Mouse (Mus musculus) MEL (cell line): ENCODE measurements around the gene Apc2. TPM values are rescaled to one million over a fixed set of nuclear protein-coding genes. Genes with fewer than 3 reads are reported as not detected.

ENCODE experiments used
- DNase-seq: peaks from one replicate; pipeline ENCODE4 v3.0.0; 2011; ENCODE audit warnings: low read depth, low spot score
- H3K27ac ChIP-seq: 2 replicates; pipeline ENCODE4 v1.5.1; 2012; ENCODE audit warnings: low read depth, mild to moderate bottlenecking, control low read depth, low read length, moderate library complexity; ENCODE audit not compliant: control insufficient read depth
- H3K27me3 ChIP-seq, 2 experiments: fragments of 150-350 bp in 1 of 2; sonication (generic) in 1 of 2; 2 replicates each; pipeline ENCODE4 v1.6.1; 2012; ENCODE audit warnings: low read length in 2 of 2, mild to moderate bottlenecking in 2 of 2, improper control_type of control experiment in 1 of 2, moderate library complexity in 1 of 2; ENCODE audit not compliant: insufficient read depth in 2 of 2, control insufficient read depth in 1 of 2
- H3K36me3 ChIP-seq, 2 experiments: 2 replicates each; pipeline ENCODE4 v1.6.1; 2012 to 2014; ENCODE audit warnings: low read length in 2 of 2, improper control_type of control experiment in 1 of 2, inconsistent platforms in 1 of 2, mild to moderate bottlenecking in 1 of 2; ENCODE audit not compliant: insufficient read depth in 2 of 2, control insufficient read depth in 1 of 2
- H3K4me1 ChIP-seq, 2 experiments: fragments of 150-350 bp in 1 of 2; sonication (generic) in 1 of 2; 2 replicates each; pipeline ENCODE4 v1.6.1; 2012; ENCODE audit warnings: low read length in 2 of 2, improper control_type of control experiment in 1 of 2, mild to moderate bottlenecking in 1 of 2; ENCODE audit not compliant: insufficient read depth in 2 of 2, control insufficient read depth in 1 of 2
- H3K4me3 ChIP-seq, 2 experiments: fragments of 150-350 bp in 1 of 2; sonication (generic) in 1 of 2; 2 replicates each; pipeline ENCODE4 v1.5.1; 2012; ENCODE audit warnings: low read depth in 2 of 2, low read length in 2 of 2, mild to moderate bottlenecking in 2 of 2, moderate library complexity in 2 of 2, control low read depth in 1 of 2, improper control_type of control experiment in 1 of 2; ENCODE audit not compliant: control insufficient read depth in 1 of 2, insufficient read depth in 1 of 2
- H3K79me2 ChIP-seq: 2 replicates; pipeline ENCODE4 v1.6.1; 2012; ENCODE audit warnings: mild to moderate bottlenecking, low read length, moderate library complexity; ENCODE audit not compliant: control insufficient read depth, poor library complexity, insufficient read depth
- H3K9ac ChIP-seq: 2 replicates; pipeline ENCODE4 v1.6.1; 2012; ENCODE audit warnings: low read depth, mild to moderate bottlenecking, control low read depth, low read length, moderate library complexity; ENCODE audit not compliant: control insufficient read depth, poor library complexity, severe bottlenecking
- H3K9me3 ChIP-seq: fragments of 150-350 bp; sonication (generic); replicated peaks from 2 replicates; pipeline ENCODE4 v1.6.1; 2012; ENCODE audit warnings: mild to moderate bottlenecking, low read length, improper control_type of control experiment, moderate library complexity; ENCODE audit not compliant: insufficient read depth
- CHD1 ChIP-seq: IDR thresholded peaks from 2 replicates; pipeline ENCODE4 v1.6.1; 2012; ENCODE audit warnings: low read depth, mild to moderate bottlenecking, inconsistent platforms, low read length, improper control_type of control experiment
- CTCF ChIP-seq, 3 experiments: IDR thresholded peaks in 2 of 3; conservative IDR thresholded peaks in 1 of 3; 2 replicates each; pipeline ENCODE4 v1.5.1; 2011 to 2012; ENCODE audit warnings: low read length in 3 of 3, low read depth in 2 of 3, mild to moderate bottlenecking in 2 of 3, improper control_type of control experiment in 1 of 3, inconsistent platforms in 1 of 3, mixed read lengths in 1 of 3, moderate library complexity in 1 of 3; ENCODE audit not compliant: control insufficient read depth in 1 of 3, insufficient read depth in 1 of 3, poor library complexity in 1 of 3, severe bottlenecking in 1 of 3
- E2F4 ChIP-seq: IDR thresholded peaks from 2 replicates; pipeline ENCODE4 v1.6.1; 2011; ENCODE audit warnings: low read depth, low read length, improper control_type of control experiment, borderline replicate concordance
- ELF1 ChIP-seq: IDR thresholded peaks from 2 replicates; pipeline ENCODE4 v1.6.1; 2014; ENCODE audit warnings: low read depth, mild to moderate bottlenecking, inconsistent platforms, low read length, improper control_type of control experiment, moderate library complexity
- EP300 ChIP-seq, 2 experiments: IDR thresholded peaks; 2 replicates each; pipeline ENCODE4 v1.6.1; 2011; ENCODE audit warnings: improper control_type of control experiment in 2 of 2, low read length in 2 of 2, low read depth in 1 of 2, mild to moderate bottlenecking in 1 of 2
- ETS1 ChIP-seq: IDR thresholded peaks from 2 replicates; pipeline ENCODE4 v1.6.1; 2012; ENCODE audit warnings: low read depth, mild to moderate bottlenecking, inconsistent platforms, low read length, improper control_type of control experiment, moderate library complexity
- GABPA ChIP-seq: IDR thresholded peaks from 2 replicates; pipeline ENCODE4 v1.6.1; 2012; ENCODE audit warnings: low read depth, mild to moderate bottlenecking, inconsistent platforms, low read length, improper control_type of control experiment, moderate library complexity
- HCFC1 ChIP-seq: IDR thresholded peaks from 2 replicates; pipeline ENCODE4 v1.6.1; 2012; ENCODE audit warnings: low read depth, mild to moderate bottlenecking, inconsistent platforms, low read length, improper control_type of control experiment, moderate library complexity
- MAFK ChIP-seq: IDR thresholded peaks from 2 replicates; pipeline ENCODE4 v1.6.1; 2011; ENCODE audit warnings: low read depth, mild to moderate bottlenecking, low read length, improper control_type of control experiment, borderline replicate concordance
- MEF2A ChIP-seq: IDR thresholded peaks from 2 replicates; pipeline ENCODE4 v1.6.1; 2014; ENCODE audit warnings: low read depth, mild to moderate bottlenecking, inconsistent platforms, low read length, improper control_type of control experiment; ENCODE audit not compliant: poor library complexity, insufficient replicate concordance, severe bottlenecking; ENCODE audit errors: extremely low read depth
- MYC ChIP-seq: IDR thresholded peaks from 2 replicates; pipeline ENCODE4 v1.6.1; 2011; ENCODE audit warnings: low read depth, mild to moderate bottlenecking, low read length, improper control_type of control experiment, moderate library complexity
- POLR2A ChIP-seq, 2 experiments: IDR thresholded peaks; 2 replicates each; pipeline ENCODE4 v1.6.1; 2011 to 2012; ENCODE audit warnings: low read length in 2 of 2, mild to moderate bottlenecking in 2 of 2, control low read depth in 1 of 2, improper control_type of control experiment in 1 of 2, low read depth in 1 of 2, moderate library complexity in 1 of 2; ENCODE audit not compliant: control insufficient read depth in 1 of 2, insufficient read depth in 1 of 2, poor library complexity in 1 of 2
- POLR2AphosphoS2 ChIP-seq: IDR thresholded peaks from 2 replicates; pipeline ENCODE4 v1.6.1; 2011; ENCODE audit warnings: low read length, improper control_type of control experiment
- POLR2AphosphoS5 ChIP-seq: IDR thresholded peaks from 2 replicates; pipeline ENCODE4 v1.6.1; 2012; ENCODE audit warnings: low read depth, borderline replicate concordance, mild to moderate bottlenecking, inconsistent platforms, low read length, moderate library complexity, mixed read lengths
- RCOR1 ChIP-seq: IDR thresholded peaks from 2 replicates; pipeline ENCODE4 v1.6.1; 2012; ENCODE audit warnings: low read depth, mild to moderate bottlenecking, inconsistent platforms, low read length, improper control_type of control experiment
- SIN3A ChIP-seq: IDR thresholded peaks from 2 replicates; pipeline ENCODE4 v1.6.1; 2012; ENCODE audit warnings: low read length, improper control_type of control experiment, inconsistent platforms
- TAL1 ChIP-seq: IDR thresholded peaks from 2 replicates; pipeline ENCODE4 v1.6.1; 2012; ENCODE audit warnings: mild to moderate bottlenecking, inconsistent platforms, low read length, moderate library complexity, mixed read lengths
- TCF12 ChIP-seq: IDR thresholded peaks from 2 replicates; pipeline ENCODE4 v1.6.1; 2014; ENCODE audit warnings: low read depth, mild to moderate bottlenecking, inconsistent platforms, low read length, improper control_type of control experiment, moderate library complexity
- UBTF ChIP-seq: IDR thresholded peaks from 2 replicates; pipeline ENCODE4 v1.6.1; 2012; ENCODE audit warnings: low read depth, mild to moderate bottlenecking, inconsistent platforms, low read length, improper control_type of control experiment, moderate library complexity, borderline replicate concordance; ENCODE audit not compliant: insufficient read depth
- USF1 ChIP-seq: IDR thresholded peaks from 2 replicates; pipeline ENCODE4 v1.6.1; 2014; ENCODE audit warnings: low read depth, mild to moderate bottlenecking, inconsistent platforms, low read length, improper control_type of control experiment, moderate library complexity
- USF2 ChIP-seq, 2 experiments: IDR thresholded peaks; 2 replicates each; pipeline ENCODE4 v1.6.1; 2011 to 2012; ENCODE audit warnings: improper control_type of control experiment in 2 of 2, low read length in 2 of 2, borderline replicate concordance in 1 of 2, inconsistent platforms in 1 of 2, low read depth in 1 of 2, mild to moderate bottlenecking in 1 of 2; ENCODE audit not compliant: insufficient read depth in 1 of 2
- ZKSCAN1 ChIP-seq: IDR thresholded peaks from 2 replicates; pipeline ENCODE4 v1.6.1; 2012; ENCODE audit warnings: low read depth, mild to moderate bottlenecking, inconsistent platforms, low read length, improper control_type of control experiment, moderate library complexity
- ZNF384 ChIP-seq: IDR thresholded peaks from 2 replicates; pipeline ENCODE4 v1.6.1; 2012; ENCODE audit warnings: low read depth, mild to moderate bottlenecking, inconsistent platforms, low read length, improper control_type of control experiment
- polyA plus RNA-seq, 2 experiments: library from polyadenylated mRNA; stranded (reverse) in 1 of 2; unstranded in 1 of 2; fragments of >175 nt in 1 of 2; fragments of >200 nt in 1 of 2; gene quantifications; 2 replicates each; pipeline versions ENCODE4 v1.2.1 to v1.2.4; 2012; ENCODE audit warnings: low replicate concordance in 2 of 2, low read depth in 1 of 2; ENCODE audit not compliant: insufficient read length in 2 of 2, insufficient read depth in 1 of 2, missing spikeins in 1 of 2
- total RNA-seq: library from RNA; depleted of rRNA; stranded (reverse); fragments of 300-350 nt; gene quantifications from 2 replicates; pipeline ENCODE4 v1.2.3, GENCODE M21; 2012

Apc2 gene
- total and polyA plus RNA-seq, 3 experiments = 0.58 to 1.2 TPM; not detected in 1

DNA sequence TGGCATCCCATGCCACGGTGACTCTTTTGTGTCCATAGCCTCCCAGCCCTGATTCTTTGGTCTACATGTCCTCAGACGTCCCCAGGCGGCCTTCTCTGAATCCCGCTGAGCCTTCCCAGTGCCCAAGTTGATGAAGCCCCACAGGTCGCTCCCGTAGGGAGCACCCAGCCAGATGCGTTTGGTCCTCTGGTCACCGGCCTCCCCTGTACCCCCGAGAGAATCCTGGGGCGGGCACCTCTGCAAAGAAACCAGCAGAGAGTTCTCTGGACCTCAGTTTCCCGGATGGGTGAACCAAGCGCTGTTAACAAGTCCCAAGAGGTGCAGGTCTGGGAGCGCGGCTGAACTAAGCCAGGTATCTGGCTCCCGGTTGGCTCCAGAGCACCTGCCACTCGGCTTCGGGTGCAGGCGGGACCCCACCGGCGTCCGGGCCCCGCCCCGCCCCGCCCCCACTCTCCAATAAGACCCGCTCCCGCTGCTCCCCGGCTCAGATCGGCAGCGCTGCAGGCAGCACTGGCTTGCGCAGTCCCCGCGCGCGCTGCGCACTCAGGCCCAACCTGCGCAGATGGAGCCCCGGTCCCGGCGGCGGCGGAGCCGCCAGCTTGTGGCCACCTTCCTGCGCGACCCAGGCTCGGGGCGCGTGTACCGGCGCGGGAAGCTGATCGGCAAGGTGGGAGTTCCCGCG, 60.4 kb downstream of the Apc2 start, which contains the start of gene Plk5:
TSS of gene Plk5 (plus strand) at position 459 of the 682 bp plus-strand sequence.
- Histone ChIP-seq H3K9ac (no peak within 1 kb of the TSS), H3K27me3 (no peaks in the 10 kb centered on the region), H3K79me2 (no peaks in the 10 kb centered on the region), H3K4me1 (peaks cover 14 to 21% of the 10 kb centered on the region in 2 experiments), H3K4me3 (no peak within 1 kb of the TSS), H3K27ac (no peak within 1 kb of the TSS), H3K9me3 (no peaks in the 10 kb centered on the region), H3K36me3 (peaks cover 0 to 10% of the 10 kb centered on the region in 2 experiments; a peak in 2 of 4 replicates)
- DNase-seq = no peak
- TF ChIP-seq CHD1 = no peak
- no peak for TF ChIP-seq POLR2A (IDR thresholded peaks at IDR 0.05; ENCODE audit: control insufficient read depth in 1 of 2, insufficient read depth in 1 of 2, low read depth in 1 of 2, low read length in 2 of 2, poor library complexity in 1 of 2)
- no peak for TF ChIP-seq ETS1
- TF ChIP-seq TAL1 = no peak
- TF ChIP-seq RCOR1 = no peak
- TF ChIP-seq ZKSCAN1 = no peak
- TF ChIP-seq GABPA = no peak

DNA sequence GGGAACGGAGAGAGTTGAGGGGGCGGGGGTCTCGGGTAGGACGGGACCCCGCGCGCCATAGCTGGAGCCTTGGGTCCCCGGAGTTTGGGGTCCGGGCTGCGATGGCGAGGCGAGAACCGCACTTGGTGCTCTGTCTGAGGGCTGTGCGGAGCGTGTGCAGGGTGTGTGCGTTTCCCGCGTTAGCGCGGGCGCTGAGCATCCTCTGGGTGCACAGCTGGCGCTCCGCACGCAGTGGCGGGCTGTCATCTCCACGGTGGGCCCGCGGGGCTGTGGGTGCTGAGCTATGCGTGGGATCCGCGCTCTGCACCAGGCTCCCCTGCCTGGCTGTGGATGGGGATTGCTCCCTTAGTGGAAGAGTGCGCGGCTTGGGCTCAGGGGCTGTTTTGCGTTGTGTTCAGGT, 61.0 kb downstream of the Apc2 start:
- no peak for DNase-seq
- Histone ChIP-seq H3K36me3 (peaks cover 0 to 10% of the 10 kb centered on the region in 2 experiments; a peak in 2 of 4 replicates), H3K27me3 (no peaks in the 10 kb centered on the region), H3K4me1 (peaks cover 14 to 19% of the 10 kb centered on the region in 2 experiments), H3K79me2 (no peaks in the 10 kb centered on the region), H3K4me3 (no peak overlapping the region), H3K27ac (no peak overlapping the region), H3K9me3 (no peaks in the 10 kb centered on the region), H3K9ac (no peak overlapping the region)
- no peak for TF ChIP-seq TCF12
- TF ChIP-seq USF1 = no peak
- no peak for TF ChIP-seq CTCF (IDR thresholded peaks at IDR 0.05 in 2 of 3, conservative IDR thresholded peaks at IDR 0.05 in 1 of 3; ENCODE audit: control insufficient read depth in 1 of 3, insufficient read depth in 1 of 3, low read depth in 2 of 3, low read length in 3 of 3, poor library complexity in 1 of 3, severe bottlenecking in 1 of 3)
- no peak for TF ChIP-seq SIN3A
- TF ChIP-seq ZKSCAN1 = no peak
- TF ChIP-seq ZNF384 = no peak
- no peak for TF ChIP-seq ELF1
- no peak for TF ChIP-seq EP300 (IDR thresholded peaks at IDR 0.05; ENCODE audit: low read depth in 1 of 2, low read length in 2 of 2)
- TF ChIP-seq POLR2AphosphoS5 = no peak
- no peak for TF ChIP-seq UBTF
- no peak for TF ChIP-seq E2F4
- TF ChIP-seq ETS1 = no peak
- no peak for TF ChIP-seq HCFC1
- TF ChIP-seq MAFK = no peak
- TF ChIP-seq MEF2A = no peak
- TF ChIP-seq POLR2AphosphoS2 = no peak
- TF ChIP-seq MYC = no peak
- no peak for TF ChIP-seq USF2 (IDR thresholded peaks at IDR 0.05; ENCODE audit: borderline replicate concordance in 1 of 2, insufficient read depth in 1 of 2, low read depth in 1 of 2, low read length in 2 of 2)
